Mouse (Mus musculus) ES-CJ7 (cell line): ENCODE results near the gene 4930438A08Rik.

Experiments
- DNase-seq: peaks from one replicate; pipeline ENCODE4 v3.0.0; 2011; ENCODE audit warnings: low read depth, low spot score

The 4930438A08Rik gene

GRCm38 (mm10) chr11:58323570-58324340, 49.2 kb downstream of the 4930438A08Rik start:
- DNase-seq: peak; percentile 36

DNA sequence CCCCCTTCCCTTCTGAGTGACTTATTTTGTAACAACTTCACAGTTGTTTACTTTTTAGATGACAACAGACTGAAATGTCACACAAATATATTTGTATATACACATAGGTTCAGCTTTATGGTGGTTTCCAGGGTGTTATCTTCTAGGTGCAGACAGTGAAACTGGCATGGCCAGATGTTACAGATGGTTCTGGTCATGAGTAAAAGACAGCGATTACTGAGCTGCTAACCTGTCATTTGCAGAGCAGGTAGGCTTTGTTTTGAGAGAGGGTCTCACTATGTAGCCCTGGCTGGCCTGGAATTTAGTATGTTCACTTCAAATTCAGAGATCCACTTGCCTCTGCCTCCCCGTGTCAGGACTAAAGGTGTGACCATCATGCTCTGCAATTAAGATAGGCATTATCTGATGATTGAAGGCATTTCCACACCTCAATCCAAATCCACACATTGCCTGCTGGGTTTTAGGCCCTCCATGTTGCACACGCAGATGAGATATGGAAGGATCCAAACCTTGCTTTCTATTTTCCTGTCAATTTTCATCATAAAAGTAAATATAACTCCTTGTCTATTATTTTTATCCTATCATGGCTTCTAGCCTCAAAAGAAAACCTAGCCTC, 50.1 kb downstream of the 4930438A08Rik start:
- DNase-seq: no peak

GRCm38 (mm10) chr11:58326781-58327180, 52.2 kb downstream of the 4930438A08Rik start:
- DNase-seq: peak; percentile 60

- DNase-seq: peak; percentile 61
These were observed 55.3 kb downstream of the 4930438A08Rik start for GRCm38 (mm10) chr11:58329906-58330275.

DNA sequence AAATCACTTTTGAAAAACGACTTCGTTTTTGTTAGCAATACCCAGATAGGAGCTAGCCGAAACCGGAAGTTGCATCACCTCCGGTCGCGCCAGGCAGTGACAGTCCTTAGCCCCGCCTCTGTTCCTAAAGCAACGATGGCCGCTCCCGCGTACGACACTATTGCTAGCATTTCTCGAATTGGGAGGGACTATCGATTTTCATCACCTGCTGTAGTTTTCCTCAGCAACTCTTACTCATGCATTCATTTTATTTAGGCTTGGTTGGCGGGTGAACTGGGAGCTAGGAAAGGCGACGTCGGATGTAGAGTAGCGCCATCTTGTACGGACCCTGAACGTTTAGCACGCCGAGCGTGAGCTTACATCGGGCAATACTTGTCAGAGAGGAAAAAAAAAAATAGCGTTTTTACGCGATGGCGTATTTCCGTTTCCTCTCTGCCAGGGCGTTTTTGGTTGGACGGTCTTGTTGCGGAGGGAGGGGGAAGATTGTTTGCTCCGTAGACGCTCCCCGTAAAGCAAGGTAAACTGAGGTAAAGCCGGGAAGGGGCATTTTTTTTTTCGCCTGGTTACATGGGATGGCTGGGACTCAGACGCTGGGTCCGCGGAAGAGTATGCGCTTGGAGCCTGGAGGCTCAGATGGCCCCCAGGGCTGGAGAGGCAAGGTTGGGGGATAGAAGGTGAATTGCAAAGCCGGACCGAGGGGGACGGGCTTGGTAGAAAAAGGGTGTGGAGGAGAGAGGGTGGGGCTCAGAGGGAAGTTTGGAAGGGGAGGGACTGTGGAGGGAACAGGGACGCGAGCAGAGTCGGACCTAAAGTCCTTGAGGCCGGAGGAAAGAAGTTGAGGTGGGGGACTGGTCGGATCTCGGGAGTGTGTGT, 55.9 kb downstream of the 4930438A08Rik start, which contains the start of the genes Zfp672 and Sh3bp5l:
Zfp672 (minus strand) TSS at position 64 of the 873 bp plus-strand sequence.
Sh3bp5l (plus strand) TSS at position 449 of the 873 bp plus-strand sequence.
- DNase-seq: peak; percentile 96

- no peak for DNase-seq
These were observed 56.5 kb downstream of the 4930438A08Rik start for GRCm38 (mm10) chr11:58331149-58331495.

GRCm38 (mm10) chr11:58331546-58331945, 56.9 kb downstream of the 4930438A08Rik start:
- no peak for DNase-seq

GRCm38 (mm10) chr11:58334746-58335145, 60.1 kb downstream of the 4930438A08Rik start:
- no peak for DNase-seq
